Mouse (Mus musculus): ENCODE results near the gene Slamf8. TPM values are rescaled to one million over a fixed set of nuclear protein-coding genes. Genes with fewer than 3 reads are reported as not detected.

Gene Slamf8
- total RNA-seq, 2 experiments from 2014 or later = 0.14 TPM; not detected in 1

- no peak for DNase-seq
- intact Hi-C loops (cut with DNase I) = no loop called here
Observed at GRCm38 (mm10) chr1:172618141-172618540, 27.8 kb upstream of the Slamf8 start.

GRCm38 (mm10) chr1:172617365-172618076 lies 27.2 kb upstream of the Slamf8 start:
- intact Hi-C loops (cut with DNase I) = no loop called here
- H3K4me3 ChIP-seq = no peak overlapping the region
- H3K27ac ChIP-seq = no peak overlapping the region
- TF ChIP-seq CTCF (IDR thresholded peaks at IDR 0.05) = no peak
- no peak for DNase-seq

More at GRCm38 (mm10) chr1:172618141-172618540, 27.8 kb upstream of the Slamf8 start:
- Histone ChIP-seq H3K4me3 (no peak overlapping the region), H3K27ac (no peak overlapping the region)
- TF ChIP-seq CTCF (IDR thresholded peaks at IDR 0.05) = no peak

DNA sequence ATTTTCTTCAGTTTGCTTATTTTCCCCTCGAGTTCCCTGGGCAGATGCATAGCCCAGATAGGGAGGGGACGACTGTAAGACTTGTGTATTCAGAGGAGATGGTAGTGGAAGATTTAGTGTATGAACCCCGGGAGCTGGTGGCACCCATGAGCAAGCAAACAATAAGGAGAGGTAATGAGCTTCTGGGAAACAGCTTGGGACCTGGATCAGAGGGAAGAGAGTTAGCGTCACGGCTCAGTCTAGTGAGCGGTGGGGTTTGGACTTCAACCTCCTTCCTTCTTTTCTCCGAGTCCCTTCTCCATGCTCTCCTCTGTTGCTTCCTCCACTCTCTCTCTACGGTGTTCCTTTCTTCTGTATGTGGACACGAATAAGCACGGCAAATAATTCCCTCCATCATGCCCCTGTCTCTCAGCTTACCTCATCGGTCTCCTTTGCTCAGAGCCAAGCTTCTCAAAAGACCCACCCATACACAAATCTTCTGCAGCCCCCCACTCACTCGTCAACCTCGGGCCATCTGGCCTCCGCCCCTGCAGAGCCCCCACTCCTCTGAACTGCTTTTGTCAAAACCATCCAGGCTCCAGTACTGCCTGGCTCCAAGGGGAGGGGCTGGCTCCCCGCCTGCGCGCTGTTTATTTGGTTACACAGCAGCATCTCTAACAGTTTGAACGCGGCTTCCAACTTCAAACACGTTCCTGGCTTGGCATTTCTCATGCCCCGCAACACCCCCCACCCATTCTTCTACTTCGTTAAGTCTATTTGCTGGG lies 26.4 kb upstream of the Slamf8 start:
- TF ChIP-seq CTCF (IDR thresholded peaks at IDR 0.05) = no peak
- intact Hi-C loops (cut with DNase I) = no loop called here
- Histone ChIP-seq H3K4me3 (peak overlapping the region; percentile 36), H3K27ac (no peak overlapping the region)
- peak; percentile 31 for DNase-seq

GRCm38 (mm10) chr1:172615412-172615811 lies 25.0 kb upstream of the Slamf8 start:
- no peak overlapping the region for H3K4me3 ChIP-seq
- no peak for TF ChIP-seq CTCF (IDR thresholded peaks at IDR 0.05)
- intact Hi-C loops (cut with DNase I) = no loop called here
- H3K27ac ChIP-seq = no peak overlapping the region
- no peak for DNase-seq

- intact Hi-C loops (cut with DNase I) = no loop called here
- no peak for TF ChIP-seq CTCF (IDR thresholded peaks at IDR 0.05)
- no peak overlapping the region for H3K27ac ChIP-seq
- no peak overlapping the region for H3K4me3 ChIP-seq
- no peak for DNase-seq
Observed at GRCm38 (mm10) chr1:172614654-172615053, 24.3 kb upstream of the Slamf8 start.

DNA sequence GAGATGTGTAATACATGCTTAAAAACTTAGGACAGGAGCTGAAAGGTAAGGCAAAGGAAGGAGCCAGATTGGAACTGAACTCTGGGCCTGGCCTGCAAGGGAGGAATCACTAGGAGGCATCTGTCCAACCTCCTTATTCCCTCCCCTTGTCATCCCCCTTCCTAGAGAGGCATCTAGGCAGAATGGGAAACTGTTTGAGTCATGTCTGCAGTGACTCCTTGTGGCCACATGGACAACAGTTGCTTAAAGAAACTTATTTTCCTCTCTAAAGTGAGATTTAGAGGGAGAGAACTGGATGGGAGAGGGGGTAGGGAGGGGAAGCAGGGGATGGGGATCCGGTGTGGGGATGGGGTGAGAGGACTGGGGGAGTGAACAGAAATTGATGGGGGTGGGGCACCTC lies 22.4 kb upstream of the Slamf8 start:
- intact Hi-C loops (cut with DNase I) = loop anchor here (1.0 kb wide), 1 partner anchor 83 kb away; no protein-coding TSS in a partner anchor
- DNase-seq = no peak
- Histone ChIP-seq H3K27ac (no peak overlapping the region), H3K4me3 (no peak overlapping the region)
- TF ChIP-seq CTCF (IDR thresholded peaks at IDR 0.05) = peak; percentile 36

- H3K4me3 ChIP-seq = no peak overlapping the region
- intact Hi-C loops (cut with DNase I) = no loop called here
- no peak for DNase-seq
- no peak for TF ChIP-seq CTCF (IDR thresholded peaks at IDR 0.05)
- H3K27ac ChIP-seq = no peak overlapping the region
Observed at GRCm38 (mm10) chr1:172611304-172611703, 20.9 kb upstream of the Slamf8 start.

- TF ChIP-seq CTCF (IDR thresholded peaks at IDR 0.05) = no peak
- DNase-seq = no peak
- intact Hi-C loops (cut with DNase I) = no loop called here
- Histone ChIP-seq H3K27ac (no peak within 1 kb of the TSS), H3K4me3 (no peak within 1 kb of the TSS)
Observed at GRCm38 (mm10) chr1:172602326-172602725, 12.0 kb upstream of the Slamf8 start, which contains the start of gene Fcrl6. Gene Fcrl6, minus strand, starts transcription at chr1:172602551.

DNA sequence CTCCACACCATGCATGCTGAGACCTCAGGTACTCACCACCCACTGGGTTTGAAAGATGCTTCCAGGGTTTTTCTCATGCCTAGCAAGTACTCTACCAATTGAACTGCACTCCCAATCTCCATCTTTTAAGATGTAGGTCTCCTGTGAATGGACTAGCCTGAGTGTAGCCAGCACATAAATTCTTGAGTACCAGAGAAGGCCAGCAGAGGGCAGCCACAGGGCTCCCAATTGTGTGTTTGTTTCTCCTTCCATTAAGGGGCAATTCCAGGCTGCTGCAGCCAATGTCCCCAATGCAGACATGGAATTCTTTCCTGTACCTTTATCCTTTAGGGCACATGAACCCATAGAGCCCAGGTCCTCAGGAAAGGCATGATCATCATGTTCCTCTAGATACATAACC lies 4.1 kb upstream of the Slamf8 start:
- intact Hi-C loops (cut with DNase I) = no loop called here
- Histone ChIP-seq H3K27ac (no peak overlapping the region), H3K4me3 (no peak overlapping the region)
- peak; percentile 64 for TF ChIP-seq CTCF (IDR thresholded peaks at IDR 0.05)
- DNase-seq = no peak

- Histone ChIP-seq H3K4me3 (no peak overlapping the region), H3K27ac (no peak overlapping the region)
- no peak for TF ChIP-seq CTCF (IDR thresholded peaks at IDR 0.05)
- no peak for DNase-seq
- intact Hi-C loops (cut with DNase I) = no loop called here
Observed at GRCm38 (mm10) chr1:172593956-172594355, 3.6 kb upstream of the Slamf8 start.

- no peak overlapping the region for H3K4me3 ChIP-seq
- no peak overlapping the region for H3K27ac ChIP-seq
- intact Hi-C loops (cut with DNase I) = no loop called here
- TF ChIP-seq CTCF (IDR thresholded peaks at IDR 0.05) = no peak
- no peak for DNase-seq
Observed at GRCm38 (mm10) chr1:172593321-172593720, 3.0 kb upstream of the Slamf8 start.

DNA sequence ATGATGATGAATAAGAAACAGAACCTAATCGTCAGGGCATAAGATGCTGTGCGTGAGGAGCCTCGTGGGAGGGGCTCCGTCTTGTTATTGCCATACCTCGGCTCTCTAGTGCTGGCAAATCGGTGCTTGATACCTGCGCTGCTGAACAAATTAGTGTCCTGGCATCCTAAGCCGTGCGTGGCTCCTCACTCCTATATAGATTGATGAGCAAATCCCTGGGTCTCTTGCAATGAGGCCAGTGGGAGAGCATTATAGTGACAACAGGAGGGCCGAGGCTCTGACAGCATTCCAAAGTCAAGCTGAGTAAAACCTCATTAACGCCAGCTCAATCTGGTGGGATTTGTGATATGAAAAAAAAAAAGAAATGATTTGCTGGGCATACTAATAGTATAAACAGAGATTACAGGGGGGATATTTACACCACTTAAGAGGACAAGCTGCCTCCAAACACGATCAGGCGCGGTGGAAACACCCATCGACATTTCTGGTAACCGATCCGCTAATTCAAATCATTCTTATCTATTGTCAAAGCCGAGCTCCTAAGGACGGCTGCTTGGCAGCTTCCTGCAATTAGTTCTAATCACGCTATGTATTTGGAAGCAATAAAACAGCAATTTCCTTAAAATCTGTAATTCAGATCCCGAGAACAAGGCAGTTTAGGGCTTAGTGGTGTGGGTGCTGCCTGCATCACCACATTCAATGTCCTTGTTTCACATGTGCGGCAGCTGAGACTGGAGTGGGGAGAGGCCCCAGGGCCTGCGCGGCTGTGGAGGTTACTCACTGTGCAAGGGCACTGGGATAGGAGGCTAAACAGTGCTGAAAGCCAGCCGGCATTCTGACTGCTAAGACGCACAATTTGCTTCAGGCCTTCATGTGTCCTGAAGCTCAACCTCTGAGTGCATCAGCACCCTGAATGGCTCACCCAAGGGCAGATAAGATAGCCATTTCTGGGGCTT lies 4.5 kb downstream of the Slamf8 start:
- H3K4me3 ChIP-seq = no peak overlapping the region
- H3K27ac ChIP-seq = no peak overlapping the region
- TF ChIP-seq CTCF (IDR thresholded peaks at IDR 0.05) = no peak
- intact Hi-C loops (cut with DNase I) = no loop called here
- DNase-seq = no peak
